Mouse (Mus musculus) layer of hippocampus, postnatal 10 days (tissue): Measurements from ENCODE around the gene Galntl5. TPM values are rescaled to one million over a fixed set of nuclear protein-coding genes. Genes with fewer than 3 reads are reported as not detected.
"Not testable (repeated sequence)": the region's sequence is repeated elsewhere in the genome, so short reads cannot be mapped to it uniquely, and the experiment has no call there.

ENCODE experiments used
- DNase-seq, 2 experiments: peaks; one replicate each; pipeline ENCODE4 v3.0.0; 2021; ENCODE audit warnings: low spot score in 2 of 2
- total RNA-seq, 2 experiments: library from RNA; stranded (reverse); gene quantifications; 2 replicates each; pipeline ENCODE4 v1.2.3; 2021

Galntl5 gene
- total RNA-seq, 2 experiments from 2014 or later, result not detected

DNA sequence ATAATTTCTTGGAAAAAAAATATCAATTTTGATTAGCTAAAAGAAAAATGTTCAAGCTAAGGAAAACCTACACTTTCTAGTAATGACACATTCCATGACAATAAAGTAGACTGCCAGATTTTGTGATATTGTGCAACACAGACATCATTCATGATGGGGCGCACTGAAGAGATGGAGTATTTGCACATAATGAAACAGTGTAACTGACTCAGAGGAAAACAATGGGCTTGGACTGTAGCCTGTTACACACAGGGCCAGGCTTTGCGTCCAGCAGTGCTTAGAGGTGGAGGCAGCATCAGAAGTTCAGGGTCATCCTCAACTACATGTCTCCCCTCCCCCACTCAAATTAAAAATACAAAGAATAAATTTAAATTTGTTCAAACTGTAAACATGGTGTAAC, 9.3 kb downstream of the Galntl5 start:
- DNase-seq, result no peak

DNA sequence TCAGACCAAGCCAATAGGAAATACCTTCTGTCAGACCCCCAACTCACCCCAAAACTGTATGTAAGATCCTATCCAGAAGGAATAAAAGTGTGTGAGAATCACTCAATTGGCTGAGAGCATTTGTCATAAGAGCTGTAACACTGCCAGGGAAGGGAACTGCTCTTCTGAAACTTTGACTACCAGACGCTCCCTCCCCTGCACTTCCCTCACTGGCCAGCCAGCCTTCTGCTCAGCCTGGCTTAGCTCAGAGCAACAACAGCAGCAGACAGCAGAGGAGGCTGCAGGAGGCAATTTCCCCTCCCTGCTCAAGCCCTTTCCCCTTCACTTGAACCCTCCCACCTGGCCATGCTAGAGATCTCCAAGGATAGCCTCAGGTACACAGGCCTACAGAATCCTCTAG, 30.6 kb downstream of the Galntl5 start:
- no peak for DNase-seq

GRCm38 (mm10) chr5:25213216-25213615, 32.0 kb downstream of the Galntl5 start:
- DNase-seq, result not testable (repeated sequence)

DNA sequence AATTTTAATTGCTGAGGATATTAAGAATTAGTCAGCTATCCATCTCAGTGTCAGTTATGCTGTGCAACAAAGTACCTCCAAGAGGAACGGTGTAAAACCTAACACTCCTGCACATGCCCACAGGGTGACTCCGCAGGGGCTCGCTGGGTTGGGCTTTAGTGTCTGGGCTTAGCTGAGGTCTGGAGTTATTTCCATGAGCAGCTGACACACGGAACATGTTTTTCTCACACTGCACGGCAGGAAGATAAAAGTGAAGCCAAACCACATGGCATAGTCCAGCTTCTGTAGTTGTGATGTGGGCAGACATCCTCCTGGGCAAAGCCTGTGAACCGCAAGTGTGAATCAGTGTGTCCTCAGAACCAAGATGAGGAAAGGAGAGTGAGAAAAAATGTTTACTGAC, 33.7 kb downstream of the Galntl5 start:
- DNase-seq, result no peak

DNA sequence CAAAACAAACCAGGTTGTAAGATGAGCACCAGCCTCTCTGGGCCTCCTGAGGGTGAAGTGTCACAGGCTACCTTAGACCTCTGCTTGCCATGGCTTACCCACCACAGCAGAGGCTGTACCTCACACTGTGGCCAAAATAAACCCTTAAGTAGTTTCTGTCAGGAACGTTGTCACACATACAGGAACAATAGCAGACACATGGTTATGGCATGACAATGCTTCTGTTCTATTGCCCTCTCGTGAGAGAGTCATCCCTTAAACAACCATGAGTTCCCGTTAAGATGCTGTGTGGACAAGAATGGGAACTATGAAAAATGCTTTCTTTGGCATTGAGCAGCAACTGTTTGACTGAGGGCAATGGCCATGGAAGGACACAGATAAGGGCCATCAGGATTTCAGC, 40.3 kb downstream of the Galntl5 start, which contains the start of gene Galnt11:
Gene Galnt11, plus strand, starts transcription at position 301 of the 400 bp plus-strand sequence.
- DNase-seq, result no peak

DNA sequence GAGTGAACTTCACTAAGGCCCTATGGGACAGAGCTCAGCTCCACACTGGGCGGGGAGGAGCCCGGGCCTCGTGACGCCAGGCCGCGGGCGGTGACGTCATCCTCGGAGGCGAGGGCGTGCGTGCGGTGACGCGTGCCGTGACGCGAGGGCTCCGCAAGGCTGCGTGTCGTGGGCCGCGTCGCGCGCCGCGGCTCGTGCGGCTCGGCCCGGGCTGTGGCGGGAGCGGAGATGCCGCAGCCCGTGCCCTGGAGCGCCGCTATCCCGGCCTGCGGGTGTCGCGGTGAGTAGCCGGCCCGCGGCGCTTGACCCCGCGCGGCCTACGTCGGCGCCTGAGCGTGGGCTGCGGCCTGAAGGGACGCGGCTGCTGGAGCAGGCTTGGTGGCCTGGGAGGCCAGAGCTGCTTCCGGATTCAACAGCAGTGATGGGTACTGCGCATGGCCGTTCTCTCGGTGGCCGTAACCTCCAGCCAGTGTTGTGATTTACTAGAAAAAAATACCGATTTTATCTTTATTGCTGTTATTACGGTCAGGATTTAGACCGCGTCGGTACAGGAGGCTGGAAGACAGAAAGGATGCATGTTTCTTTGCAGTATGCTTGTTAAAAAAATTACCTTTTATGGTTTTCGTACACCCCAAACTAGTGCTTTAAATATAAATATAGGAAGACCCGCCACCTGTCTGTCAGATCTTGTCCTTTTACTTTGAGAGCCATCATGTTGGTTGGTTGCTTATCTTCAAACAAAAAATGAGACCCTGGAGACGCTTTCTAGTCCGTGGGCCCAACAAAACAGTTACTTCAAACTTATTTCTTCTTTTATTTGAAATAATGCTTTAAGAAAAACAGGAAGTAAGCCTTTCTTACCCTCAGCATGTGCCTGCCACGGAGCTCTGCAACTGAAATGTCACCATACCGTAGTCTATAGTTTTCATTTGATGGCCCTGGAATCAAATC, 41.8 kb downstream of the Galntl5 start, which contains the start of gene E130116L18Rik:
Gene E130116L18Rik, minus strand, starts transcription at position 402 of the 951 bp plus-strand sequence.
- peak; percentile 93 for DNase-seq

- not testable (repeated sequence) for DNase-seq
Observed at GRCm38 (mm10) chr5:25224377-25224776, 43.1 kb downstream of the Galntl5 start.

DNA sequence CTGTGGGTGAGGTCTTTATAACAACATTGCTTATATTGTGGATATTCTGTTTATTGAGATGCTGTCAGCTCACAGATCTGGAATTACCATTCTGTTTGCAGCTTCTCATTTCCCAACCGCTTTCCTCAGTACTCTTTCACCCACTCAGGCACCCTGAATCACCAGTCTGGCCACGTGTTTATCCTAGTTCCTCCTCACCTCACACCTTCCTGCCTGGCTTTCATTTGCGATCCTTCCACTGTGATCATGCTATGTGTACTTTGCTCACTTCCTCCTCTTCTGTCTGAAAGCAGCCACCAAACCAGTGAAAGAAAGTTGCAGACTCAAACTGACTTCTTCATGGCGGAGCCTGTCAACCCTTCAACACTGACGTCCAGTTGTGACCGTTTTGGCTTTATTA, 61.8 kb downstream of the Galntl5 start:
- no peak for DNase-seq

- no peak for DNase-seq
Observed at GRCm38 (mm10) chr5:25245806-25246472, 64.7 kb downstream of the Galntl5 start.

- no peak for DNase-seq
Observed at GRCm38 (mm10) chr5:25246473-25246865, 65.2 kb downstream of the Galntl5 start.

DNA sequence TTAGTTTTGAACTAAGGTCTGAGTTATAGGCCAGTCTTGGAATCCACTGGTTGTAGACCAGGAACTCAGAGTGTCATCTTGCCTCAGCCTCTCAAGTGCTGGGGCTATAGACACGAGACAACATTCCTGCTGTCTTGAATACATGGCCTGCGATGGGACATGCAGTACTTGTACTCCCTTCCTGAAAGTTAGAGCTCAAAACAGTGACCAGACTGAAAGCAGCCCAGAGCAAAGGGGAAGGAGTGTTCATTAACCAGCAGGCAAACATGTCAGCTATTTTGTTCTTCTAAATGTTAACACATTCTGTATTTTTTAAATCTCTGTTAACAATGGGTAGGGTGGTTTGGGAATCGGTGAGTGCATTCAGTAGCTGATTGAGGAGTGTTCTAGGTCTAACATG, 65.8 kb downstream of the Galntl5 start:
- no peak for DNase-seq

DNA sequence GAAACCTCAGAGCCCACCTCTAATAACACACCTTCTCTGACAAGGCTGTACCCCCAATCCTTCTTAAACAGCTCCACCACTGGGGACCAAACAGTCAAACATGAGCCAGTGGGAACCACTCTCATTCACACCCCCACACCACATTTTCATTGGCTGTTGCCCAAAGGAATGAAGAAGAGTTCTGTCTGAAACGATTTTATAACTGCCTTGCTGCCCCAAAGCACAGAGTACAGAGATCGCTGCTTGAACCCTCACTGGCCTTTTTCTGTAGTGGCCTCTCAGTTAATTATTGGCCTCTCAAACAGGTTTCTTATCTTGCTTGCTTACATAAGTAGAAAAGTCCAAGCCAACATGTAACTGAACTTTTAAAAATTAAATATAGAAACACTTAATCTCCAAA, 71.2 kb downstream of the Galntl5 start:
- no peak for DNase-seq

DNA sequence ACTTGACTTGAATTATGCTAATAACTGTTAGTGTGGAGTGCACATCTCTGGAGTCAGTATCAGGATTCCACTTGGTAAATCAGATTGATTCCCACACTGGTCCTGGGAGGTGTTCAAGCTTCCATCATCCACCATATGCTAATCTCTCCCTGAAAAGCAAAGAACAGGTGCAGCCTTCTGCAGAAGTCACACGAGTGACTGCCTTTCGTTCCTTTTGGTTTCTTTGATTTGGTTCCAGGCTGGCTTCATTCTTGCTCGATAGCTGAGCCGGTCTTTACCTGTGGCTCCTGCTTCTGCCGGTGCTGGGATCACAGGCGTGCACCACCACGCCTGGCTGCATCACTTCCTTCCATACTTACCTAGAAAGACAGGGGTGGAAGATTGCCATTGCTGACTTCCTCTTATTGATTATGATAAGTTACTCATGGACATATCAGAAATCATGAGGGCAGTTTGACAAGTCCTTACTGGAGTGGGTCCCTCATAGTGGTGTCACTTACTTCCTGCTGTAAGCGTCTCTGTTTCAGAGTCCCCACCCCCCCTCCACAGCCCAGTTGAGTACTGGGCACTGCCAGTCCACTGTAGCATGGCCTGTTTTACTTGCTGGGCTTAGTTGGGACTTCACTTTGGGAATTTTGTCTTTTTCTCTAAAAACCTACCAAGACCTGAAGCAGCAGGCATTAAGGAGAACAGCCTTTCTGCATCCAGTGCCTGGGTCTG, 71.7 kb downstream of the Galntl5 start:
- no peak for DNase-seq

GRCm38 (mm10) chr5:25254491-25254890, 73.2 kb downstream of the Galntl5 start:
- no peak for DNase-seq

DNA sequence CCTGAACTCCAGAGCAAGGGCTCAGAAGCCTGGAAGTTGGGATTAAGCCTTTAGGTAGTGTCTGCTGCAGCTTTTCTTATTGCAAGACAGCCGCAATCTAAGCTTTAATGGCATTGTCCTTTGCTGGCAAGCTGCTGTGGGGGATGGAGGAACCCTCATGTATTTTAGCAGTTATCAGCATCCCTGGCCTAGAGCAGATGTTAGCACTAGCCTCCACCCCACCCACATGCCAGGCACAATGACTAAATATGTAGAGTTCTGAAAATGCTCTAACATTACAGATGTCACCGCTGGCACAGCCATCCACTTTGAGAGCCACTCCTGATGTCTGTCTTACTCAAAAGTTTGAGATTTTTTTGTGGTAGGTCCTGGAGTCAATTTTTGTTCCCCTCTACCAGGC, 75.4 kb downstream of the Galntl5 start:
- no peak for DNase-seq

DNA sequence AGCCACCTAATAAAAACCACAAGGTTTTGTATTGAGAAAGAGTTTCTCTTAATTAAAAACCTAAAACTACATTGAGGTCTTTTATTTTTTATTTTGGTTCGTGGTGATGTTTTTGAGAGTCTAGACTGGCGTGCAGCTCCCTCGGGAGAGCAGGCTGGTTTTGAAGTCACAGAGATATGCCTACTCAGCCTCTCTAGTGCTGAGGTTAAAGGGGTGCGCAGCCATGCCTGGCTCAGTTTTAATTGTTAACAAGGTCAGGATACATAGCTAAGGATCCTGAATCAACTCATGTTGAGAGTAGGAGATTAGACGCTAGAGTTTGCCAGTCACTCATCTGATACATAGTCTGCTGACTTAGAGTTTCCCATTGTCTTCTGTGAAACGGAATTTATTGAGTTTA, 80.2 kb downstream of the Galntl5 start:
- no peak for DNase-seq

DNA sequence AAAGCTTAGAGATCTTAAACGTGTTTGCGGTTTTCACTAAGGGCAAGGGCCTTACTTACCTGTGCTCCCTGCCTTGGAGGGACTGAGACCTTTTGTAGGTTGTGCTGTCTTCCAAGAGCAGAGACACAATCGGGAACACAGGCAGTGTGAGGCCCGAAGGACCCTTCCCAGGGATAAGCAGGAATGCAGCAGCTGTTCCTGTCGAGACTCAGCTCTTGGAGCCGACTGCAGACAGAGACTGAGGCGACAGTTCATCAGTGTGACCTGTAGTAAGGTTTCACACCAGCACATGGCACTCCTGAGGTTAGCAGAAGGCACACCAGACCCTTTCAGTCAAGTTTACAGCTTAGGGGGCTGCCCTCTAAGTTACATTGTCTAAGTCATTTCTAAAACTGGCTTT, 81.0 kb downstream of the Galntl5 start:
- DNase-seq, result no peak

DNA sequence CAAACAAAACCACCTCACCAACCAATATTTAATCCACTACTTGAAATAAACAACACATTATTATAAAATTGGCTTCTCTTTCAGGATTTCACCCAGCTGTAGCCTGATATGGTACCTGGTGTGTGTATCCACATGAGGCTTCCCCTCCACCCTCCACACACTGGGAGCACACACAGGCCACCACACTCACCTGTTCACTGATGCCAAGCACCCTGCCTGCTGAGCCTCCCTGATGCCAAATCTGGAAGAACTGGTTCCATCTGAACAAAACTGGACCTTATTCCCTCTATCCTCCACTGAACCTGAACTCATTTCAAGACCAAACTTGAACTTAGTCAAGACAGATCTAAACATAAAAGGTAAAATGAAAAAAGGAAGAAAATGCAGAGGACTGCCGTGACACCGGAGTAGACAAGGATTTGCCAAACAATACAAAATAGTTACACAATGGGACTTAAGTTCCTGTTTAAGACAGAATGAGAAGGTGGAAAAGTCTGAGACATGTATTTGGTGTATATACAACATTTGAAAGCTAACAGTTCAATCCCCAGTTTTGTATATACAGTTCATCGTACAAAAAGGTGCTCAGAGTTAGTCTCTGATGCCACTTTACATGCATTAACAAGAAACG, 87.1 kb downstream of the Galntl5 start:
- DNase-seq, result no peak
